Mouse (Mus musculus) lung, postnatal 4 days (tissue): Measurements from ENCODE around the gene Slc17a6.
"Not testable (repeated sequence)": the region's sequence is repeated elsewhere in the genome, so short reads cannot be mapped to it uniquely, and the experiment has no call there.

ENCODE experiments used
- DNase-seq, 2 experiments: peaks; one replicate each; pipeline ENCODE4 v3.0.0; 2021

Gene Slc17a6

DNA sequence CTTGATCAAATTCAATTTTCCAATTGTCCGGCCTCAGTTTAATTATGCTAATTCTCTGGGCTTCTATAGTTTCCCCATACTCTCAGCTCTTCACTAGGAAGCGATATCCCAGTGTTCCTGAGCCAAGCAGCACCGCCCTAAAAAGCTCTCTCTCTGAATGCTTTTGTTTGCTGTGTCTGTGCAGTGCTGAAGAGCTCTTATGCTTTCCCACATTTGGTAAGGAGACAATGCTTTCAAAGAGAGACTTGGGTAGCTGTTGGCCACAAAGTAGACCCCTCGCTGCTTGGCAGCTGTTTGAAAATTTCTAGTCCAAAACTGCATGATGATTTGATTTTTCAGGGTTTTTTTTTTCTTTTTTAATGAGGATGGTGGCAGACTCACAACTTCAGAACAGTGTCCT lies 72.6 kb downstream of the Slc17a6 start:
- no peak for DNase-seq

GRCm38 (mm10) chr7:51709508-51709907 lies 87.7 kb downstream of the Slc17a6 start:
- no peak for DNase-seq

DNA sequence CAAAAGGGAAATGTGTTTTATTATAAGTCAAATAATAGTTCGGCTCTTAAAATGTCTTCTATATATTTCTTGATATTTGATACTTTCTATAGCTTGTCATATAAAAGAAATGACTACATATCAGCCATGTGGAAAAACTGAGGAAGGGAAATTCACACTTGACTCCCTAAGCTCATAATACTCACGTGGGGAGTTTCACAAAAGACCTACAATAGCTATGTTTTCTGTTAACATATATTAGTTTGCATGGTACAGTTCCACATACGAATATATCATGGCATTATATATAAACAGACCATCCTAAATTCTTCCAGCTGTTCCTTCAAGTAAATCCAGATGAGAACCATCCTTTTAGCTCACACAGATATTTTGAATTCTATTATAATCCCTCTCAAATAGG lies 88.5 kb downstream of the Slc17a6 start:
- DNase-seq = not testable (repeated sequence)

- DNase-seq = no peak
Measured at GRCm38 (mm10) chr7:51715771-51716170, 94.0 kb downstream of the Slc17a6 start.
